Mouse (Mus musculus) heart, embryonic 13.5 days (tissue): Measurements from ENCODE around the gene Pcnx3. TPM values are rescaled to one million over a fixed set of nuclear protein-coding genes. Genes with fewer than 3 reads are reported as not detected.
"Not testable (repeated sequence)": the region's sequence is repeated elsewhere in the genome, so short reads cannot be mapped to it uniquely, and the experiment has no call there.

ENCODE experiments used
- ATAC-seq: fragments of 200-750 bp; cut with Nextera tagmentation; 2 replicates; pipeline ENCODE4 v1.8.0; 2017; ENCODE audit warnings: moderate TSS enrichment; ENCODE audit not compliant: insufficient number of reproducible peaks, low FRiP score, low TSS enrichment; ENCODE audit errors: extremely low read depth
- H3K27ac ChIP-seq: fragments of 300-500 bp; sonication (generic); replicated peaks from 2 replicates; pipeline ENCODE4 v1.5.1; 2015; ENCODE audit warnings: moderate library complexity, mild to moderate bottlenecking, inconsistent platforms
- H3K27me3 ChIP-seq: fragments of 300-500 bp; sonication (generic); replicated peaks from 2 replicates; pipeline ENCODE4 v1.6.1; 2015; ENCODE audit warnings: mild to moderate bottlenecking, inconsistent platforms
- H3K36me3 ChIP-seq: fragments of 300-500 bp; sonication (generic); 2 replicates; pipeline ENCODE4 v1.6.1; 2015; ENCODE audit warnings: mild to moderate bottlenecking, inconsistent platforms
- H3K4me1 ChIP-seq: fragments of 300-500 bp; sonication (generic); 2 replicates; pipeline ENCODE4 v1.6.1; 2015; ENCODE audit warnings: inconsistent platforms
- H3K4me2 ChIP-seq: fragments of 300-500 bp; sonication (generic); 2 replicates; pipeline ENCODE4 v1.6.1; 2015; ENCODE audit warnings: inconsistent platforms, mild to moderate bottlenecking, moderate library complexity
- H3K4me3 ChIP-seq: fragments of 300-500 bp; sonication (generic); 2 replicates; pipeline ENCODE4 v1.5.1; 2015; ENCODE audit warnings: moderate library complexity, mild to moderate bottlenecking, inconsistent platforms
- H3K9ac ChIP-seq: fragments of 300-500 bp; sonication (generic); 2 replicates; pipeline ENCODE4 v1.6.1; 2015; ENCODE audit warnings: inconsistent platforms, mild to moderate bottlenecking, moderate library complexity
- H3K9me3 ChIP-seq: fragments of 300-500 bp; sonication (generic); 2 replicates; pipeline ENCODE4 v1.6.1; 2016; ENCODE audit warnings: inconsistent platforms
- WGBS: fragments of 180-500 bp; shearing (Covaris S2); methylation state at CpG from one replicate; pipeline ENCODE4 v1.1.7; 2015; ENCODE audit warnings: mixed read lengths; 5-methylcytosine and 5-hydroxymethylcytosine counted together
- polyA plus RNA-seq: library from polyadenylated mRNA; unstranded; fragments of >200 nt; fragmentation: Nextera tagmentation; extraction: Ambion mirVana; gene quantifications from 2 replicates; pipeline ENCODE4 v1.2.1, GENCODE M21; 2015

Gene Pcnx3
- polyA plus RNA-seq, 1 experiment from 2014 or later: 14.9 TPM

DNA sequence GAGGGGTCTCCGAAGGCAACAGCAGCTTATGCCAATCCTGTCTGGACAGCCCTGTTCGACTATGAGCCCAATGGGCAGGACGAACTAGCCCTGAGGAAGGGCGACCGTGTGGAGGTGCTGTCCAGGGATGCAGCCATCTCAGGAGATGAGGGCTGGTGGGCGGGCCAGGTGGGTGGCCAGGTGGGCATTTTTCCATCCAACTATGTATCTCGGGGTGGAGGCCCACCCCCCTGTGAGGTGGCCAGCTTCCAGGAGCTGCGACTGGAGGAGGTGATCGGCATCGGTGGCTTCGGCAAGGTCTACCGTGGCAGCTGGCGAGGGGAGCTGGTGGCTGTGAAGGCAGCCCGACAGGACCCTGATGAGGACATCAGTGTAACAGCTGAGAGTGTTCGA lies 1.6 kb upstream of the Pcnx3 start:
- Histone ChIP-seq H3K36me3 (peaks cover 58% of the 10 kb centered on the region), H3K9ac (peak overlapping the region; percentile 96), H3K9me3 (no peaks in the 10 kb centered on the region), H3K4me2 (peak overlapping the region; percentile 99), H3K4me1 (peaks cover 54% of the 10 kb centered on the region), H3K27ac (peak overlapping the region; percentile 96), H3K27me3 (no peaks in the 10 kb centered on the region), H3K4me3 (peak overlapping the region; percentile 81)
- WGBS: 46% methylated on average over 15 of the region's 15 CpGs
- ATAC-seq: no peak

- Histone ChIP-seq H3K9ac (peak overlapping the region; percentile 96), H3K4me2 (peak overlapping the region; percentile 99), H3K4me1 (peaks cover 54% of the 10 kb centered on the region), H3K36me3 (peaks cover 58% of the 10 kb centered on the region), H3K9me3 (no peaks in the 10 kb centered on the region), H3K4me3 (peak overlapping the region; percentile 81), H3K27ac (peak overlapping the region; percentile 96), H3K27me3 (no peaks in the 10 kb centered on the region)
- peak; percentile 40; the same call in 1 of the 2 replicates for ATAC-seq
- WGBS: 8% methylated on average over 42 of the region's 42 CpGs
Observed at GRCm38 (mm10) chr19:5689565-5690342, 1.0 kb upstream of the Pcnx3 start.

- Histone ChIP-seq H3K27me3 (no peaks in the 10 kb centered on the region), H3K36me3 (peaks cover 58% of the 10 kb centered on the region), H3K27ac (peak overlapping the region; percentile 96), H3K9me3 (no peaks in the 10 kb centered on the region), H3K9ac (peak overlapping the region; percentile 96), H3K4me2 (peak overlapping the region; percentile 99), H3K4me3 (peak overlapping the region; percentile 81), H3K4me1 (peaks cover 52% of the 10 kb centered on the region)
- ATAC-seq: no peak
- under 1% methylated on average over 7 of the region's 7 CpGs for WGBS
Observed at GRCm38 (mm10) chr19:5689088-5689428, 350 bp upstream of the Pcnx3 start.

- 18% methylated on average over 9 of the region's 9 CpGs for WGBS
- peaks cover 58% of the 10 kb centered on the region for H3K36me3 ChIP-seq
Observed at GRCm38 (mm10) chr19:5687738-5688137, 970 bp downstream of the Pcnx3 start.

GRCm38 (mm10) chr19:5686954-5687353 lies 1.8 kb downstream of the Pcnx3 start:
- not testable (repeated sequence) for H3K9me3 ChIP-seq, ATAC-seq, H3K27ac ChIP-seq, H3K27me3 ChIP-seq
- H3K36me3 ChIP-seq: peaks cover 63% of the 10 kb centered on the region
- H3K4me3 ChIP-seq: peak overlapping the region; percentile 81
- peaks cover 32% of the 10 kb centered on the region for H3K4me1 ChIP-seq
- peak overlapping the region; percentile 99 for H3K4me2 ChIP-seq
- H3K9ac ChIP-seq: peak overlapping the region; percentile 97
- 87% methylated on average over 12 of the region's 12 CpGs for WGBS

More at GRCm38 (mm10) chr19:5687738-5688137, 970 bp downstream of the Pcnx3 start:
- Histone ChIP-seq H3K9me3 (no peaks in the 10 kb centered on the region), H3K27ac (peak overlapping the region; percentile 96), H3K27me3 (no peaks in the 10 kb centered on the region), H3K4me2 (peak overlapping the region; percentile 99), H3K9ac (peak overlapping the region; percentile 97), H3K4me1 (peaks cover 40% of the 10 kb centered on the region), H3K4me3 (peak overlapping the region; percentile 81)
- no peak for ATAC-seq

DNA sequence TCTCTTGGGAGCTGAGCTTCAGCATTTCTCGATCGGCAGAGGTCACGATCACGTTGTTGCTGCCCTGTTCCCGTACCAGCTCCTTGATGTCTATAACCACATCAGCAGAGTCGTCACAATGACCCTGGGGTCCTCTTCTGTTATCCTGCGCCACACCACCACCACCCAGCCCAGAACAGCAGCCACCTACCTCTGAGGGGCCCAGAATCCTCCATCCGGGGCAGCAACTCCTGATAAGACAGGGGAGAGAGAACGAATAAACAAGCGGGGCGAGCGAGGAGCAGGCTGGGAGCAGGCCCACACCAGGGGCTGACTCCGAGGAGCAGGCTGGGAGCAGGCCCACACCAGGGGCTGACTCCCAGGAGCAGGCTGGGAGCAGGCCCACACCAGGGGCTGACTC lies 2.3 kb downstream of the Pcnx3 start:
- Histone ChIP-seq H3K4me3 (no peak overlapping the region), H3K9ac (no peak overlapping the region), H3K4me2 (no peak overlapping the region), H3K9me3 (no peaks in the 10 kb centered on the region), H3K27me3 (no peaks in the 10 kb centered on the region), H3K27ac (no peak overlapping the region), H3K36me3 (peaks cover 65% of the 10 kb centered on the region), H3K4me1 (peaks cover 27% of the 10 kb centered on the region)
- WGBS: 69% methylated on average over 13 of the region's 13 CpGs
- no peak for ATAC-seq

DNA sequence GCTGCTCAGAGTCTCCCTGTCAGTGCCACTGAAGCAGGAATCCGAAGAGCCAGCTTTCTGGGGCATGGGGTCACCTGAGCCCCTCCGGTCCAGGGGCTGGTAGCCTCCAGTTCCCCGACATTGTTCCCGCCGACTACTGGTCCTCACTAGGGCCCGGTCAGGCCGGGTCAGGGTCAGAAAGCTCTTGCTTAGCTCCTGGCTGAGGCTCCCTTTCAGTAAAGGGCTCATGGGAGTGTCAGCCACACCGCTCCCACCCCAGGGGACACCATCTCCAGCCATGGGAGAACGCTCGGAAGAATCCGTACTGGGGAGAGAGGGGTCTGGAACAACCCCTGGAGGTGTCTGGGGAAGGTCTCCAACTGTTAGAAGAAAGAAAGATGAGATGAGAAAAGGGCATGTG lies 2.8 kb downstream of the Pcnx3 start:
- Histone ChIP-seq H3K4me2 (no peak overlapping the region), H3K4me3 (no peak overlapping the region), H3K9me3 (no peaks in the 10 kb centered on the region), H3K27me3 (no peaks in the 10 kb centered on the region), H3K9ac (no peak overlapping the region), H3K36me3 (peaks cover 65% of the 10 kb centered on the region), H3K4me1 (peaks cover 21% of the 10 kb centered on the region), H3K27ac (no peak overlapping the region)
- WGBS: 90% methylated on average over 11 of the region's 11 CpGs
- no peak for ATAC-seq

DNA sequence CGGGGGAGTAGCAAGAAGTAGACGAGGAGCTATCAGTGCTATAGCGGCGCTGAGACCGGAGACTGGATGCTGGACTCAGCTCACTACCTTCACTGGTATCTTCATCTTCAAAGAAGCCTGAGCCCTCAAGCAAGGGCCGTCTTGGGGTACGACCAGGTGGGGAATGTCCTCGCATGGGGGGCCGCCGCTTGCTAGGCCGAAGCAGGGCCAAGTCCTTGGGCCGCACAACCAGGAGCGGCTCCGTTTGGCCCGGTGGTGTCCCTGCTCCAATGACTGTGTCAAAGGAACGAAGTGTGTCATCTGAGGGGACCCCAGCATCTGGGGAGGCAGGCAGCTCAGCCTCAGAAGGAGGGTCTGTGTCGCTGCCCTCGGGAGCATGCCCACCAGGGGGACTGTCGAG lies 3.3 kb downstream of the Pcnx3 start:
- 90% methylated on average over 19 of the region's 19 CpGs for WGBS
- no peak for ATAC-seq
- Histone ChIP-seq H3K36me3 (peaks cover 65% of the 10 kb centered on the region), H3K9me3 (no peaks in the 10 kb centered on the region), H3K4me1 (peaks cover 17% of the 10 kb centered on the region), H3K9ac (no peak overlapping the region), H3K4me3 (no peak overlapping the region), H3K27ac (no peak overlapping the region), H3K4me2 (no peak overlapping the region), H3K27me3 (no peaks in the 10 kb centered on the region)

- WGBS: 89% methylated on average over 13 of the region's 13 CpGs
- no peak overlapping the region for H3K4me2 ChIP-seq
- H3K9ac ChIP-seq: no peak overlapping the region
- H3K4me1 ChIP-seq: peaks cover 12% of the 10 kb centered on the region
- no peak overlapping the region for H3K4me3 ChIP-seq
- no peak for ATAC-seq
- no peaks in the 10 kb centered on the region for H3K27me3 ChIP-seq
- H3K27ac ChIP-seq: no peak overlapping the region
- H3K36me3 ChIP-seq: peaks cover 70% of the 10 kb centered on the region
- no peaks in the 10 kb centered on the region for H3K9me3 ChIP-seq
Observed at GRCm38 (mm10) chr19:5684985-5685384, 3.7 kb downstream of the Pcnx3 start.

DNA sequence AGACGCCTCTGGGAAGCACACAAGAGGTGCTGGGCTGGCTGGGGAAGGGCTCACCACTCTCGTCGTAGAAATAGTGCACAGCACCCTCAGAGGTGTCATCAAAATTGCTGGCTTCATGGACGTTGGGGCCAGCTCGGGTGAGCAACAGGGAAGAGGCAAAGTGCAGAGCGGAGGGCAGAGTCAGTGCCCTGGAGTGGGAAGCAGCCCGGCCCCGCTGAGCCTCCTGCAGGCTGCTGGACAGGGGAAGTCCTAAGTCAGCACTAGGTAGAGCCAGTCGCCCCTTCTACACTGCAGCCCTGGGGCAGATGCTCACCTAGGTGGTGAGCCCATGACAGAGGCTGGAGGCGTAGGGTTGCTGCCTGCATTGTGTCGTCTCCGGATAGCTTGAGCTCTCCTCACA lies 4.5 kb downstream of the Pcnx3 start:
- H3K4me3 ChIP-seq: no peak overlapping the region
- 89% methylated on average over 12 of the region's 12 CpGs for WGBS
- ATAC-seq: no peak
- H3K9me3 ChIP-seq: no peaks in the 10 kb centered on the region
- H3K9ac ChIP-seq: no peak overlapping the region
- H3K27ac ChIP-seq: no peak overlapping the region
- H3K4me1 ChIP-seq: peaks cover 12% of the 10 kb centered on the region
- no peaks in the 10 kb centered on the region for H3K27me3 ChIP-seq
- H3K4me2 ChIP-seq: no peak overlapping the region
- H3K36me3 ChIP-seq: peaks cover 77% of the 10 kb centered on the region

DNA sequence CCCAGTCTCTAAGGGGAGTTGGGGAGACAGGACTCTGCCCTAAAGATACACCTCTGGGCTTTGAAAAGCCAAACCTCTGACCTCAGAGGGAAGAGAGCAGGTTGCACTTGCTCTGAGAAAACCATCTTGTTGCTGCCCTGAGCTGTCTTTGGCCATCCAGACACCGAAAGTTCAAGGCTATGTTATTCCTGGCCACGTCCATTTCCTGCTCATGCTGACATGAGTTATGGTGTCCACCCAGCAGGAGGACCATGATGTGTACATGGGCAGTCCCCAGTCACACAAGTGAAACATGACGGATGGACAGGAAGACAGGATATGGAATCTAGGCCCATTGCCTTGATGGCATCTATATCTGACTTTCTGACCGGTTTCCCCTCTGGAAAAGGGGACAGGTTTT lies 8.3 kb downstream of the Pcnx3 start:
- no peak for ATAC-seq
- Histone ChIP-seq H3K9ac (no peak overlapping the region), H3K9me3 (no peaks in the 10 kb centered on the region), H3K4me1 (no peaks in the 10 kb centered on the region), H3K36me3 (peaks cover 96% of the 10 kb centered on the region), H3K27ac (no peak overlapping the region), H3K4me2 (no peak overlapping the region), H3K4me3 (no peak overlapping the region), H3K27me3 (no peaks in the 10 kb centered on the region)
- 75% methylated on average over 4 of the region's 4 CpGs for WGBS

DNA sequence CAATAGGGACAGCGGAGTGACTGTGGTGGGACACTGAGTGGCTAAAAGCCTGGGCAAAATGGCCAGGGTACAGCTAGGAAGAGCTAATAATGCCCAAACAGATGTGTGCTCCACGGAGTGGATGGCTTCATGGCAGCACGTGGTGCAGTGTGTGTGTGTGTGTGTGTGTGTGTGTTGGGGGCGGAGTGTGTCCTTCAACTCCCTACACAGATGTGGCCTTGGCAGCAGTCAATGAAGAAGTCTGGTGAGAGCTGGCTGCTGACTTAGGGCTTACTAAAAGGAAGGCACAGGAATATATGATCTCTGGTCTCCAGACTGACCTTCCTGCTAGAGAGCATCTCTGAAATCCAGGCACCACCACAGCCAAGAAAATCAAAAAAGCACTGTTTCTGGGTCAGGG lies 20.3 kb downstream of the Pcnx3 start:
- Histone ChIP-seq H3K36me3 (peaks cover 91% of the 10 kb centered on the region), H3K9me3 (no peaks in the 10 kb centered on the region), H3K9ac (no peak overlapping the region), H3K27me3 (no peaks in the 10 kb centered on the region), H3K4me2 (no peak overlapping the region), H3K4me1 (peaks cover 12% of the 10 kb centered on the region), H3K4me3 (no peak overlapping the region), H3K27ac (no peak overlapping the region)
- no peak for ATAC-seq
- 88% methylated on average over 4 of the region's 4 CpGs for WGBS
